Mouse (Mus musculus) c-Kit-positive CD71-positive TER-119-negative erythroid progenitor cells, embryonic 14.5 days (primary cell): ENCODE data around the gene Gclm.
"Not testable (repeated sequence)": the region's sequence is repeated elsewhere in the genome, so short reads cannot be mapped to it uniquely, and the experiment has no call there.

Experiments used
- DNase-seq: peaks from one replicate; pipeline ENCODE4 v3.0.0-alpha.2; 2013; ENCODE audit warnings: low read depth

Gene Gclm

GRCm38 (mm10) chr3:122245215-122245877, at the start of gene Gclm:
TSS of gene Gclm (plus strand) at chr3:122245557.
- DNase-seq = peak; percentile 85

- DNase-seq = no peak
Measured at GRCm38 (mm10) chr3:122196621-122197298, 48.6 kb upstream of the Gclm start.

- no peak for DNase-seq
Measured at GRCm38 (mm10) chr3:122198532-122198931, 46.8 kb upstream of the Gclm start.

- DNase-seq = no peak
Measured at GRCm38 (mm10) chr3:122198966-122199381, 46.4 kb upstream of the Gclm start.

GRCm38 (mm10) chr3:122199600-122199999, 45.8 kb upstream of the Gclm start:
- no peak for DNase-seq

- no peak for DNase-seq
Measured at GRCm38 (mm10) chr3:122200017-122200416, 45.3 kb upstream of the Gclm start.

GRCm38 (mm10) chr3:122200447-122200846, 44.9 kb upstream of the Gclm start:
- no peak for DNase-seq

- no peak for DNase-seq
Measured at GRCm38 (mm10) chr3:122202307-122202732, 43.0 kb upstream of the Gclm start.

- DNase-seq = no peak
Measured at GRCm38 (mm10) chr3:122203675-122204329, 41.6 kb upstream of the Gclm start.

GRCm38 (mm10) chr3:122205753-122206152, 39.6 kb upstream of the Gclm start:
- no peak for DNase-seq

GRCm38 (mm10) chr3:122206279-122207070, 38.9 kb upstream of the Gclm start:
- DNase-seq = no peak

- no peak for DNase-seq
Measured at GRCm38 (mm10) chr3:122207766-122208165, 37.6 kb upstream of the Gclm start.

GRCm38 (mm10) chr3:122208296-122209225, 36.8 kb upstream of the Gclm start:
- DNase-seq = no peak

- no peak for DNase-seq
Measured at GRCm38 (mm10) chr3:122209511-122209910, 35.8 kb upstream of the Gclm start.

GRCm38 (mm10) chr3:122210434-122210833, 34.9 kb upstream of the Gclm start:
- DNase-seq = no peak

- DNase-seq = no peak
Measured at GRCm38 (mm10) chr3:122210846-122211245, 34.5 kb upstream of the Gclm start.

GRCm38 (mm10) chr3:122211446-122212125, 33.8 kb upstream of the Gclm start:
- no peak for DNase-seq

GRCm38 (mm10) chr3:122221240-122222036, 23.9 kb upstream of the Gclm start:
- no peak for DNase-seq

GRCm38 (mm10) chr3:122226972-122227371, 18.4 kb upstream of the Gclm start:
- DNase-seq = not testable (repeated sequence)

GRCm38 (mm10) chr3:122235772-122236171, 9.6 kb upstream of the Gclm start:
- DNase-seq = no peak
